Mouse (Mus musculus) cerebellum, adult 2 months (tissue): ENCODE results near the gene Fkbp4.

Experiments used
- CTCF ChIP-seq: fragments of 200-500 bp; IDR thresholded peaks from 2 replicates; pipeline ENCODE4 v1.5.1; 2011; ENCODE audit warnings: low read depth, mild to moderate bottlenecking, control low read depth, low read length, moderate library complexity, borderline replicate concordance; ENCODE audit not compliant: insufficient read depth
- POLR2A ChIP-seq: fragments of 200-500 bp; IDR thresholded peaks from 2 replicates; pipeline ENCODE4 v1.6.1; 2011; ENCODE audit warnings: low read length, control low read depth, borderline replicate concordance; ENCODE audit not compliant: insufficient read depth

DNA sequence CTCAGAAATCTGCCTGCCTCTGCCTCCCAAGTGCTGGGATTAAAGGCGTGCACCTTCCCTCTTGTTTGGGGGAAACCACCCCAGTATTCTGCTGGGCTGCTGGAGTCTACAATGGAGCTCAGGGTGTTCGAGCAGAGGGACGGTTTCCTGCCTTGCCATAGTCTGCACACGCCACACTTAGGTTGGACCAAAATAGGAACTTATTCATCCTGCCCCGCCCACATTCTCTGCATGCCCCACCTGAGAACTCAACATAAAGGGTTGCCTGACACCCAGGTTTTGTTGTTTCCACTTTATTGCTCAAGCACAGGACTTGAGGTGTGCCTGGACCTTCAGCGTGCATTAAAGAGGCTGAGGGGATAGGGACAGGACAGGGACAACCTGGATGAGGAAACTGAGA lies 8.7 kb downstream of the Fkbp4 start:
- TF ChIP-seq CTCF: no peak
- no peak for TF ChIP-seq POLR2A
